Mouse (Mus musculus): ENCODE results near the gene Cdh18. TPM values are rescaled to one million over a fixed set of nuclear protein-coding genes. Genes with fewer than 3 reads are reported as not detected.

Cdh18 gene
- polyA plus RNA-seq, 1 experiment from 2014 or later: 20.7 TPM

DNA sequence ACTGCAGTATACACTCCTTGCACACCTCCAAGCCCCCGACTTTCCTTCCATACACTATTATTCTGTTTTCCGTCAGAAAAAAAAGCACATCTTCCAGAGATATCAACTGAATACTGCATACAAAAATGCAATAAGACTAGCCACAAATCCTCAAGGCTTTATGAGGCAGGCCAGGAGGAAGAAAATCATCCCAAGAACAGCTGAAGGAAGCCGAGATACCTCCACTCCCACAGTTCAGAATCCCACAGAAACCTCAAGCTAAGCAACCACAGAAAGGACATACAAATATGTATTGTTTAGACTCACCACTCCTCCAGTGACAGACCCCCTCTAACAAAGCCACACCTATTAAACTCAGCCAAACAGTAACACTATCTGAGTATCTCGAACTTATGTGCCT lies 957.7 kb downstream of the Cdh18 start:
- no peak for ATAC-seq (ENCODE audit: low read depth)
- Histone ChIP-seq H3K27ac (ENCODE audit: low read depth, low read length) (no peak overlapping the region), H3K36me3 (ENCODE audit: control insufficient read depth, insufficient read depth, low read length) (no peaks in the 10 kb centered on the region), H3K4me3 (ENCODE audit: low read depth, low read length) (no peak overlapping the region), H3K27me3 (ENCODE audit: control insufficient read depth, insufficient read depth, low read length) (no peaks in the 10 kb centered on the region), H3K9ac (replicated peaks; ENCODE audit: low read depth, low read length) (no peak overlapping the region), H3K4me1 (ENCODE audit: control insufficient read depth, insufficient read depth, low read length) (no peaks in the 10 kb centered on the region), H3K9me3 (ENCODE audit: control insufficient read depth, low read length) (no peaks in the 10 kb centered on the region), H3K4me2 (ENCODE audit: low read depth, low read length) (no peak overlapping the region)
- 86% methylated on average over 4 of the region's 4 CpGs for WGBS

DNA sequence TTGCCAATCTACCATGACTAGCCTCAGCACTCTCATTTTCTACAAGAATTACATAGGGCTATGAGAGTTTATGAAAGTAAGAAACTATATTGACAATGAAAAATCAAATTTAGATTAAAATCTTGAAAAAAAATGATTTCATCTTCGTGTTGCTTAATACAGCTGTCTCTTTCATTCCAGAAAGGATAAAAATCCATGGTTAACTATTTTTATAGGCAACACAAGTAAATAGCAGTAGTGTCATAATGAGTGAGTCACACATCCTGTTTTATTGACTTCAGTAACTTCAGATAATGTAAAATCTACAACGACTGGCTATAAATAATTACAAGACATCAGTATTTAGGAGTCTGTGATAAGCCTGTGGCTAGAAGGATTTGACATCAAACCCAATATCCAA lies 960.9 kb downstream of the Cdh18 start:
- no peaks in the 10 kb centered on the region for H3K36me3 ChIP-seq (ENCODE audit: control insufficient read depth, insufficient read depth, low read length)
- H3K27me3 ChIP-seq (ENCODE audit: control insufficient read depth, insufficient read depth, low read length): no peaks in the 10 kb centered on the region
- H3K9me3 ChIP-seq (ENCODE audit: control insufficient read depth, low read length): no peaks in the 10 kb centered on the region
- H3K9ac ChIP-seq (replicated peaks; ENCODE audit: low read depth, low read length): no peak overlapping the region
- 64% methylated on average over 2 of the region's 2 CpGs for whole genome bisulfite sequencing
- H3K4me3 ChIP-seq (ENCODE audit: low read depth, low read length): no peak overlapping the region
- H3K4me2 ChIP-seq (ENCODE audit: low read depth, low read length): no peak overlapping the region
- no peaks in the 10 kb centered on the region for H3K4me1 ChIP-seq (ENCODE audit: control insufficient read depth, insufficient read depth, low read length)
- no peak for ATAC-seq (ENCODE audit: low read depth)
- no peak overlapping the region for H3K27ac ChIP-seq (ENCODE audit: low read depth, low read length)

DNA sequence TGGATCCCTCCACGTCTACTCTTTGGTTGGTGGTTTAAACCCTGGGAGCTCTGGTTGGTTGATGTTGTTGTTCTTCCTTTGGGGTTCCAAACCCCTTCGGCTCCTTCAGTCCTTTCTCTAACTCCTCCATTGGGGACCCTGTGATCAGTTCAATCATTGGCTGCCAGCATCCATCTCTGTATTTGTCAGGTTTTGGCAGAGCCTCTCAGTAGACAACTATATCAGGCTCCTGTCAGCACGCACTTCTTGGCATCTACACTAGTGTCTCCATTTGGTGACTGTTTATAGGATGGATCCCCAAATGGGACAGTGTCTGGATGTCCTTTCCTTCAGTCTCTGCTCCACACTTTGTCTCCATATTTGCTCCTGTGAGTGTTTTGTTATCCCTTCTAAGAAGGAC lies 967.0 kb downstream of the Cdh18 start:
- H3K4me1 ChIP-seq (ENCODE audit: control insufficient read depth, insufficient read depth, low read length): no peaks in the 10 kb centered on the region
- H3K27ac ChIP-seq (ENCODE audit: low read depth, low read length): no peak overlapping the region
- WGBS: 93% methylated on average over 3 of the region's 3 CpGs
- H3K9me3 ChIP-seq (ENCODE audit: control insufficient read depth, low read length): no peaks in the 10 kb centered on the region
- no peak for ATAC-seq (ENCODE audit: low read depth)
- no peak overlapping the region for H3K9ac ChIP-seq (replicated peaks; ENCODE audit: low read depth, low read length)
- no peak overlapping the region for H3K4me3 ChIP-seq (ENCODE audit: low read depth, low read length)
- no peaks in the 10 kb centered on the region for H3K36me3 ChIP-seq (ENCODE audit: control insufficient read depth, insufficient read depth, low read length)
- no peaks in the 10 kb centered on the region for H3K27me3 ChIP-seq (ENCODE audit: control insufficient read depth, insufficient read depth, low read length)
- no peak overlapping the region for H3K4me2 ChIP-seq (ENCODE audit: low read depth, low read length)

DNA sequence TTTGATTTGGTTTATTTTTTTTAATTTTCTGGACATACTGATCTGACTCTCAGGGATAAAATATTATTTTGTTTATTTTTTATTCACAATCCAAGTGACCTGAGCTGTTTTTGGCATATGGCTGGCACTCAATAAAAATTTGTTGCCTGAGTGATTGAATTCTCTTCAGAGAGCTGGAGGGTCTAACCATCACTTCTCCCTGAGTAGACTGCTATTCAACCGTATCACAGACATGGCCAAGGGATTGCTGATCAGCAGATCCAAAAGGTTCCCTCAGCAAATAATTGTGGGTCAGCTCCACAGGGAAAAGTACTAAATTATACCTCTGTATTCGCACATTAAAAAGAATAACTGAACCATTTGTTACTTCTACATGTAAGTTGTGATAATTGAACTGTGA lies 969.3 kb downstream of the Cdh18 start:
- no peak for ATAC-seq (ENCODE audit: low read depth)
- H3K27ac ChIP-seq (ENCODE audit: low read depth, low read length): no peak overlapping the region
- H3K4me2 ChIP-seq (ENCODE audit: low read depth, low read length): no peak overlapping the region
- no peaks in the 10 kb centered on the region for H3K9me3 ChIP-seq (ENCODE audit: control insufficient read depth, low read length)
- H3K36me3 ChIP-seq (ENCODE audit: control insufficient read depth, insufficient read depth, low read length): no peaks in the 10 kb centered on the region
- no peak overlapping the region for H3K4me3 ChIP-seq (ENCODE audit: low read depth, low read length)
- 75% methylated on average over 2 of the region's 2 CpGs for WGBS
- H3K27me3 ChIP-seq (ENCODE audit: control insufficient read depth, insufficient read depth, low read length): no peaks in the 10 kb centered on the region
- H3K9ac ChIP-seq (replicated peaks; ENCODE audit: low read depth, low read length): no peak overlapping the region
- no peaks in the 10 kb centered on the region for H3K4me1 ChIP-seq (ENCODE audit: control insufficient read depth, insufficient read depth, low read length)
